Mouse (Mus musculus) heart, adult 11 months (tissue): Measurements from ENCODE around the gene Col20a1.

Source experiments
- DNase-seq: peaks from one replicate; pipeline ENCODE4 v3.0.0; 2022

Col20a1 gene

DNA sequence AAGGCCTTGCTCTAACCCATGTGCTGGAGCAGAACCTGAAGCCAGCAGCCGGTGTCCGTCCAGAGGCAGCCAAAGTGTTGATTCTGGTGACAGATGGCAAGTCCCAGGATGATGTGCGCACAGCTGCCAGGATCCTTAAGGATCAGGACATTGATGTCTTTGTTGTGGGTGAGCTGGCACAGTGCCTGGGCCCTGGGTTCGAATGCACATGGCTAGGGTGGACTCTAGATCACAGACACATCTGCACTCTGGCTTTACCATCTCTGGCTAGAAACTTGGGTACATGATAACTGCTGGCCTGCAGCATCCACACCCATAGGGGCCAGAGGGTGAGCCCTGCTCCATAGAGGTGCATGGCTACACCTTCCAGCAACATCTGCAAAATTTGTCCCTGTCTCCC is 9.1 kb downstream of the Col20a1 start:
- DNase-seq: no peak

DNA sequence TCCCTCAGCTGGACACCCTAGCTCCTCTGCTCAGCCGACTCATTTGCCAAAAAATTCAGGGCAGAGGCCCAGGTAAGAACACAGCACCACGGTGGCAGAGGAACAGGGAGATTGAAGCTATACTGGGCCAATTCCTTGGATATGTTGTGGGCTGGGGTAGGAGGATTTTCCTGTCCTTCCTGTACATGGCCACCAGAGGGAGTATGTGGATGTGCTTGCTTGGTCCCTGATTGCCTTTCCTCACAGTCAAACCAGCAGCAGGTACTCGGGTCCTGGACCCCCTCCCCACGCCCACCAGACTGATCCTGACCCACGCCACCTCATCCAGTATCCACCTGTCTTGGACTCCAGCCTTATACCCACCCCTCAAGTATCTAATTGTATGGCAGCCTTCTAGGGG is 10.1 kb downstream of the Col20a1 start:
- no peak for DNase-seq

DNA sequence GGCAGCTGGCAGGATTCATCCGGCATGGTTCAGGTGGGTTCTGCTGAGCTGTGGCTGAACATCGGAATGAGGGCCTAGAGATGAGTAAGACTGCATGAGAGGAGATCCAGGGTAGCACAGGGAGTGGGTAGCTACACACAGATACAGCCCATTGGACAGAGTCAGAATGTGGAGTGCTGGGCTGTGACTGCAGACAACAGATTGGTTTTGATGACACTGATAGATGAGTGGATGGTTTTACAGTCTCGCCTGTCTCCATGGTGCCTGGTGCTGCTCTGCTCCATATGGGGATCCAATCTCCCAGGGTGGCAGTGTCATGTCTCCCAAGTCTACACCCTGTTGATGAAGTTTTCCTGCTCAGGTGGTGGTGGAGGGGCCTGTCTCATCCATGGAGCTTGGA is 10.6 kb downstream of the Col20a1 start:
- DNase-seq: no peak

DNA sequence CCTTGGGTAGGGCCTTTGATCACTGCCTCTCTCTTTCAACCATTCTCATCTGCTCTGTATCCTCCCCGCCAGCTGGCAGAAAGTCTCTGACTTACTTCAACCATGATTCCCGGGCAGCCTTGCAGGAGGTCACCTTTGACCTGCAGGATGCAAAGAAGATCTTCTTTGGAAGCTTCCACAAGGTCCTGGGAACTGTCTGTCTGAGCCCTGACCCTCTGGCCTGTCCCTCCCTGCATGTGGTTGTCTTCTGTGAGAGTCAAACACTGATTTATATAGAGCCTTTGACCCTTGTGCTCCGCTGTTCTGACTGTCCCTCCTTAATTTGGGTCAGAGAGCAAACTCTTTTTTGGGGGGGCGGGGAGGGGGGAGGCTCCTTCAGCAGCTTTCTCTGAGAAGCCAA is 20.7 kb downstream of the Col20a1 start:
- no peak for DNase-seq

- no peak for DNase-seq
Measured at GRCm38 (mm10) chr2:181008339-181008738, 22.0 kb downstream of the Col20a1 start.

DNA sequence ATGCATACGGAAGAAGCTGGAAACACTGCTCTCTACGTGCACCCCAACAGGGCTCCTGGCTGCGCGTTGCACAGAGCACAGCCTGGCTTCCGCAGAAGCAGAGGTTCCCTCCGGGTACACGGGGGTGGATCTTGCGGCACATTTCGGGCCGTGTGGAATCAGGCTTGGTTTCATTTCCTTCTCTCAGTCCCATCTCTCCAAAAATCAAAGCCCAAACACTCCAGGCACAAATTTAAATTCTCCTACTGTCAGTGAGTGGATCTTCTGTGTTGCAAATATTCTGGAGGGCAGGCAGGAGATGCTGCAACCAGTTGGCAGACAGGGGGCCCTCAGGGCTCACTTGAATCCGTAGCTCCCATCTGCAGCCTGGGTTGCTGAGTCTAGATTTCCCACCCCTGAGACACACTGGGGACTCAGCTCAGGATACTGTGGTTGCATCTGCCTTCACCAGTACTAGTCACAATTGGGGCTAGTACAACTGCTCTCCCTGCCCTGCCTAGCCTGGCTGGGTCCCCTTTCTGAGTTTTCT is 45.1 kb downstream of the Col20a1 start:
- no peak for DNase-seq

GRCm38 (mm10) chr2:181032407-181032806 is 46.1 kb downstream of the Col20a1 start:
- DNase-seq: no peak

DNA sequence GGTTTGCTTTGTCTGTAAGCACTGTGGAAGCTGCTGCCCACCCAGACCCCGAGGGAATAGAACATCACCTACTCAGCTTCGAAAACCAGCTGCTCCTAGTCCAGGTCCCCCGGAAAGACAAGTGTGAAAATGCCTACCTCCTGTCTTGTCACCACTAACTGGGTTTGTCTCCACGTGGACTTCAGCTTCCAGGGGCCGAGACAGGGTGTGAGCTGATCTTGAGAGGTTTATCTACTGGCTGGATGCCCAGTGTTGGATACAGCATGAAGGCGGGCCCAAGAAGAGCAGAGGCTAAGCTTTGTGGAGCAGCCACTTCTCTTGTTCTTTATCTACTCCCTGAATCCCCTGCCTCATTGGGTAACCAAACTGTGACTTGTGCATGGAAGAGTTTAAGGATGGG is 47.0 kb downstream of the Col20a1 start:
- no peak for DNase-seq

DNA sequence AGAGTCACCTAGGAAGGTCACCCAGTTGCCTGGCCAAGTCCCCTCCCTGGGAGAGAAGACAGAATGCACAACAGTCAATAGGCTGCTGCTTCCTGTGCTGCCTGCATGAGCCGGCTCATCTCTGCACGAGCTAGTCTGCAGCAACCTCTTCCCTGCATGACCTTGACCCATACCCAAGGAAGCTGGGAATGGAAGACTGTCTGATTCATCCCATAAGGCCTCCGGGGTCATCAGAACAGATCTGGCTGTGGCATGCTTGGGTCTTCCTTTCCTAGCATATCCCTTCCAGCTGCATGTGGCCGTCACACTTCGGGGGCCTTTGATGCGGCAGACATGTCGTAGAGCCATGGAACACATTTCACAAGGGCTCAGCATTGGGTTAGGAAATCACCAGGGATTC is 48.9 kb downstream of the Col20a1 start:
- DNase-seq: no peak

DNA sequence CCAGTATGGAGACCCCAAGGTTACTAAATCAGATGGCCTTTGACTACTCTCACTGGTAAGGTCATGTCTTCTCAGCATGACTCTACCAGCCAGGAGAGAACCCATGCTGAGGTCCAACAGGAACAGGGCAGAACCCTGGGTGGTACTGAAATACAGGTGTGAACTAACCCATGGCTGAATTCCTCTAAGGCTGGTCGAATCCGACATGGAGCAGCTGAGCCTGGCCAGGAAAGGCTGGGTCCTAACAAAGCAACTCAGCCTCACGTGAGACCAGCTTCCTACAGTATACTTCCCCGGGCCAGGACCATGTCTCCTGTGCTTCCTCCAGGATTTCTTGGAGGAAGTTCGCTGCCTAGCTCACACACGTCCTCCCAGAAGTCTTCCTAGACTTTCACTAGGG is 50.2 kb downstream of the Col20a1 start:
- DNase-seq: no peak

DNA sequence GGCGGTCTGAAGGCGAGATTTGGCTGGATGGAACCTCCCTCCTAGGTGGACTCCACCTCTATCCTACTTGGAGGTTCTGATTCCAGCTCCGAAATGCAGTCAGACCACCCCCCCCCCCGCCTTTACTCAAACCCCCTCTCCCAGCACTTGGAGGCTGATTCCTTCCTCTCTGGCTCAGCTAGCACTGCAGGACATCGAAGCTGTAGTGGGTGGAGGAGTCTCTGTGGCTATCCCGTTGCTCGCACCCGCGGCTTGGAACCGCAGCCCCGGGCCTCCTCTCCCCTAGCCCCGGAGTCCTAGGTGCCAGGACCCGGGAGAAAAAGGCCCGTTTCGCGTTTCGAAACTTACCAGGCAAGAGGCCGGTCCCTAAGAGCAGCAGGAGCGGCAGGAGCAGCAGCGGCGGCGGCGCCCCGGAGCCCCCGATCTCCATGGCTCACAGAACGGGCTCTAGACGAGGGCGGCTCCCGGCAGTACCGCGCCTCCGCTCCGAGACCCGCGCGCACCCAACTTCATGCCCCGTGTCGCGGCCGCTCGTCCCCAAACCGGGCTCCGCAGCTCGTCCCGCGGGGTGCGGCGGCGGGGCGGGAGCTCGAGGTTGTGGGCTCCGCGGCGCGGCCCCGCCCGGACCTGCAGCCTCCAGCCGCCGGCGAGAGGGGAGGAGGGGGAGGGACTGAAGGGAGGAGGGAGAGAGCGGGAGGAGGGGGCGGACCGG is 52.5 kb downstream of the Col20a1 start:
- DNase-seq: no peak

GRCm38 (mm10) chr2:181039356-181039680 is 53.0 kb downstream of the Col20a1 start:
- DNase-seq: no peak

DNA sequence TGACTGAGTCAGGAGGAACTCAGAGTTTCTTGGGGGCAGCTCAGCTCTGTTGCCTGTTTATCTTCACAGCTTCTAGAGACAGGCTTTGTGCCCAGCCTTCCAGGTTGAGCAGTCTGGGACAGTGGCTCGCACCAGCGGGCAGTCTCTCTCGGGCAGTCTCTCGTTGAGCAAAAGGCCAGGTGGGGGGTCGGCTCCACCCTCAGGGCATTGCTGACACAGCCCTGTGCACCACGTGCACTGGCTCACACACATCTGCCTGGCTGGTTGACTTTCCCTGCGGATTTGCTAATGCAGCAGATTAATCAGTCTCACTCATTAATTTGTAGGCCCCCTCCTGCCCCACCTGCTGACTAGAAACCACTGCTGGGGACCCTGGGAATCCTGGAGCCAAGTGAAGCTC is 55.6 kb downstream of the Col20a1 start:
- no peak for DNase-seq

DNA sequence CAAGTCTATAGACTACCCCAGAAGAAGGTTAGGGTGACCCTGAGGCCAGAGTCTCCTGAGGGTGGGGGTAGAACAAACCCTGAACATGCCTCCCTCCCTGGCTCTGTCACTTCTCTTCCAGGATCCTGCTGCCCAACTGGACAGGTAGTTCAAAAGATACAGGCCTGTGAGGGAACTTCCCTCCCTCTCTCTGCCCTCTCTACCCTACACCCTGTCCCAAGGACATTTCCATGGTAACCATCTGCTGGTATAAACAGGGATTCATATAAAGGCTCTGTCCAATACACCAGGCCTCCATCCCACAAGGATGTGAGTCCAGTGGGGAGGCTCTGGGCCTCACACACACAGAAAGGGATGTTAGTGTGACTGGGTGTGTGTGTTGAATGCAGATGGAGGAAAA is 56.0 kb downstream of the Col20a1 start:
- DNase-seq: no peak

GRCm38 (mm10) chr2:181043437-181043836 is 57.1 kb downstream of the Col20a1 start, which contains the start of gene Chrna4:
Gene Chrna4 (minus strand): TSS chr2:181043546.
- DNase-seq: no peak

DNA sequence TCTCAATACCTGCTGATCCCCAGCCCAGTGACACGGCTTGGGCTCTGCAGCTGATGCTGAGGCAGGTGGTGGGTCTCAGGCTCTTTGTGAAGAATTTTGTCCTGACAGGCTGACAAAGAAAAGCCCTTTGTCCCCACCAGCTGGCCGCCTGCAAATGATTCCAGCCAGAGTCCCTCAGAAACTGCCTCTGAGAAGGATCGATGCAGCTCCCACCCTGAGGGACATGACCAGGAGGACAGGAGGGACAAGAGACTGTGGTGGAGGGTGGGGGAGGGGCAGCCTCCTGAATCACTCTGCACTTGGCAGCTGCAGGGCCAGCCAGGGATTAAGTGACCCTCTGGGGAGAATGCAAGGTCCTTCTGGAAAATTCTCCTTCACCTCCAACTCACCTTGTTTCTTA is 57.7 kb downstream of the Col20a1 start:
- DNase-seq: no peak

DNA sequence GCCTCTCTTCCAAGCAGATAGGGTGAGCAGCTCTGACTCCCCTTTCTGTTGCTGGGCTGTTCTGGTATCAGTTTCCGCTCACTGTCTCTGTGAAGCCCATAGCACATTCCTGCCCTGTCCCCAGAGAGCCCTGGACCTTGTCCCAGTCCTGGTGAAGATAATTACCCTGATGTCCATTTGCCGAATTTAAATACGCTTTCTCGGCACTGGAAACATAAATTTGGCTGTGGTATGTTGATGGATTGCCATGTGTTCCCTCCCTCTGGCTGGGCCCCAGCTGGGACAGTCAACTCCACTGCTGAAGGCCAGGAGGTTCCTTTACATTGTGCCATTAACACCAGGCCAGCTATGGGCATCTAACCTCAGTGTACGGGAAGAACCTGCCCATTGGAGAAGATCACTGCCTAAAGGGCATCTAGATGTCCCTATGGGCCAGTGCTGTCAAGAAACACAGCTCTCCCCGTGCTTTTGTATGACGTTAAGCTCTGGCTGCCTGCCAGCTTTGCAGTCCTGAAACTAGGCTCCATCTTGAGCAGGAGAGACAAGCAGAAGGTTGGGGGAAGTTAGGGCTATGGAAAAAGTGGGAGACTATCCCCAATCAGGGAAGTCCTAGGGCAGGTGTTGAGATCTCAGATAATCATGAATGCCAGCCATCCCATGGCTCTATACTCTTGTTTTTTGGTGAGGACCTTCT is 62.1 kb downstream of the Col20a1 start:
- DNase-seq: no peak

DNA sequence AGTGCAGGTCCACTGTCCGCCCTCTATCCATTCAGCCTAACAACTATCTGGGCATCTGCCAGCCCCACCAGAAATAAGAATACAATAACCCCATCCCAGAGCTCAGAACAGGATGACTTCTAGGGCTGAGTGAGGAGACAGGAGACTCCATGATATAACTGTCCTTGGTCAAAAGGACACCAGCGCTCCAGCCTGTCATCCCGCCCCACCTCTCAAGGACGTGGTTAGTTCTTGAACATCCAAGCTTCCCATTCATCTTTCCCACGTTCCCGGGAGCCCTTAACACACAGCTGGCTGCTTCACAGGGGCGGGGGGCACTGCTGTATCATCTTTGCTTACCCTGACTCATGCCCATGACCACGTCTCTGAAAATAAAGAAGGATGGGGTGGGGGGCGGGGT is 62.7 kb downstream of the Col20a1 start:
- no peak for DNase-seq

DNA sequence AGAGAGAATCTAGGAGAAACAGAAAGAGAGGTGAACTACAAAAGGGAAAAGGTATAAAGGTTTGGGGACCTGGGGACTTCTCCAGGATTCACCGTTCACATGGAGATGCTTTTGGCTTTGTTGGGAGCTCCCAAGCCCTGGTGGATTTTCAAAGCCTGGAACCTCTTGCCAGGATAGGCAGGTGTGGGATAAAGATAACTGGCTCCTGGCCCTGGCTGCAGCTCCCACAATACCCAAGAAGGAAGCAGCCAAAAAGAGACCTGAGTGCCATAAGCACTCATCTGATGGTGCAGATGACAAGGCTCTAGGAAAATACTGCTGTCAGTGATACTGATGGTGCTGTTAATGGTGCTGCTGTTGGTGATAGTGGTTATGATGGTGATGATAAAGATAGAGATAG is 65.8 kb downstream of the Col20a1 start:
- no peak for DNase-seq

- DNase-seq: no peak
Measured at GRCm38 (mm10) chr2:181057341-181057740, 71.0 kb downstream of the Col20a1 start.

DNA sequence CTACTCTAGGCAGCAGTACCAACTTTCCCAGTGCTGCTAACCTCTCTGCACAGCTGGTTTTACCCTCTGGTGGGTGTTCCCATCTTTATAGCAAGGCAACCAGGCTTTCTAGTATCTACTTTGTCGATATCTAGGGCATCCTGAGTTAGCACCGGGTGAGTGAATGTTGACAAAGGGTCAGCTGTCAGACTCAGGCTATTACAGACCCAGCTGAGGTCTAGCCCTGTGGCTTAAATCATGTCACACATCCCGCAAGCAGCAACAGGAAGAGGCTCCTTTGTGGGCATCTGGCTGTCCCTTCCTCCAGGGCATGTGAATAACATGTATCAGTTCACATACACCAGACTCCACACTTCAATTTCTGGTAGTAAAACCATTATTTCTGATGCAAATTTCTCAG is 71.9 kb downstream of the Col20a1 start:
- DNase-seq: no peak

DNA sequence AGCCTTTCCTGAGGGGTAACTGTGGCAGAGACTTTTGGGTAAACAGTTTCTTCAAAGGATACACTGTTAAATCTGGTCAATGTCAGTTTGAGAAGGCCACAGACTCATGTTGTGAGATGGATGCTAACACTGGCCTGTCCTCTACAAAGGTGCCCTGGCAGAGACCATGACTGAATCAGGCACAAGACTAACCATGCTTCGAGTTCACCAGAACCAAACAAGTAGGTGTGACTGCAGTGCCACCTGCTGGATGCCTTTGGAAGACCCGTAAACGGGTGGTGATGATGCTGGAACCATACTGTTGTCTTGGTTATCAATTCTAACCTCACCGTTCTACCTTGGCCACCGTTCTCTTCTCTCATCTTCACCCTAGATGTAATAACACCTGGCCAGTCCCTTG is 73.8 kb downstream of the Col20a1 start:
- peak; percentile 92 for DNase-seq

DNA sequence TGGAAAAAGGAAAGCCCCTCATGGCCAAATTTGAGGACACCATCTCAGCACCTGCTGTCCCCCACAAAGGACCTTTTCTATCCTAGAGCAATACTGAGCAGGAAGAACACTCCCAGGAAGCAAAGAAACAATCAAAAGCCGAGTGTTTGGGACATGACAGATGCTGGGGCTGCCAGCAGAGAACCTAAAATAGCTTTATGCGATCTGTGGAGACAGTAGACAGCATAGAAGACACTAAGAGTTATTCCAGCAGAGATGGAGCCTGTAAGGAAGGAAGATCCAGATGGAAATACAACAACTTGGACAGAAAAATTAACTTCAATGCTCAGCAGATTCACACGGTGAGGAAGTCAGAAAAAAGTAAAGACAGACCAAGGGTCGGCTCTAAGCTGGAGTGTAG is 79.5 kb downstream of the Col20a1 start:
- DNase-seq: no peak
